Mouse (Mus musculus): ENCODE data around the gene Maco1.

Maco1 gene

DNA sequence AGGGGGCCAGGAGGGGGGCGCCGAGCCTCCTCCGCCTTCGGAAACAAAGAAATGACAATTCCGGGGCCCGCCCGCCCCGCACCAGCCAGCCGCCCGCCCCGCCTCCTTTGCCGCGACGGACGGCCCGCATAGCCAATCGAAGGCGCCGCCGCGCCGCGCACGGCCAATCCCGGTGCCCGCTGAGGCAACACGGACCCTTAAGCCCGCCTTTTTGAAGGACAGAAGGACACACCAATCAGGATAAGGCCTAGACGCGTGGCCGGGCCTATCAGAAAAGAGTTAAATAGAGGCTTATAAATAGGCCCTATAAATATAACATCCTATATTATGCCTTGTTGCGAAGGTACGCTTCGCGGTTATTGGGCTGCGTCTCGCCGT is at the start of gene Maco1:
Maco1 (minus strand) TSS at position 87 of the 378 bp plus-strand sequence.
- DNase-seq (ENCODE audit: low spot score) = peak; percentile 98

DNA sequence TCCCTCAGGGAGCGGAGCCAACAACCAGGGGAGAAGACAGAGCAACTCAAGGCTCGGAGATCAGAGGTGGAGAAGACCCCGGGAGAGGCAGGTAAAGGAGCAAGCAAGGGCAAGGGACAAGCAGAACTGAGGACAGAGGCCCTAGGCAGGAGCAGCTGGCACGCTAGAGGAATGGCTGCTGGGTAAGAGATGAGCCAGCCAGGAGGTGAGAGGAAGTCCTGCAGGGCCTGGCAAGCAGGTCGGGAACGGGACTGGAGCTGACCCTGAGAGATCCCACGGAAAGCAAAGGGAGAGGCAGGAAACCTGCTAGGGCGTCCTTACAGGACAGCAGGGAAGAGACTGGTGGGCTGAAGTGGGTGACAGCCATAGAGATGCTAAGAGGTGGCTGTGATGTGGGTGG is 48.0 kb upstream of the Maco1 start:
- no peak for DNase-seq (ENCODE audit: low spot score)

DNA sequence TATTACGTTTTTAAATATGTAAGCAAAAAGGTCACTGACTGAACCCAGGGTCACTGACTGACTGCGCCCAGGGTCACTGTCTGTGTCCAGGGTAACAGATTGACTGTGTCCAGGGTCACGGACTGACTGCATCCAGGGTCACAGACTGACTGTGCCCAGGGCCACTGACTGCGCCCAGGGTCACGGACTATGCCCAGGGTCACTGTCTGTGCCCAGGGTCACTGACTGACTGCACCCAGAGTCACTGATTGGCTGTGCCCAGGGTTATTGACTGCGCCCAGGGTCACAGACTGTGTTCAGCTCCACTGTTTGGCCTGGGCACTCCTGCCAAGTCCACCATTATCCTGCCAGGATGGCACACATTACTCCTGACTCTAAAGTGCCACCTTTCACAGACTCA is 44.1 kb upstream of the Maco1 start:
- no peak for DNase-seq (ENCODE audit: low spot score)

DNA sequence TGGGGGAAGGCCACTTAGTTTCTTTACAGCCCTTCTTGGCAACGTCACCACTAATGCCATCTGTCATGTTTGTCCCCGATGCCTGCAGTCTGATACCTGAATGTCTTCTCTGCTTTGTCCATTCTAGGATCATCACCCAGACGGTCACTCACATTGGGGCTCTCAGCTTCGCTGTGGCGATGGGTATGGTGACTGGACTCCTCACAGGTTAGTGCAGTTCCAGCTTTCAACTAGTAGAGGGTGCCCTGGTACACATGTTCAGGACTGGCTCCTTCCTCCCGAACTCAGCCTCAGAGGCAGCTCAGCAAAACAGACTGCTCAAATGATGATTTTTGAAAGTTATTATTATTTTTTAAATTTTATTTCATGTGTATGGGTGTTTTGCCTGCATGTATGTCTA is 39.0 kb upstream of the Maco1 start:
- DNase-seq (ENCODE audit: low spot score) = no peak

DNA sequence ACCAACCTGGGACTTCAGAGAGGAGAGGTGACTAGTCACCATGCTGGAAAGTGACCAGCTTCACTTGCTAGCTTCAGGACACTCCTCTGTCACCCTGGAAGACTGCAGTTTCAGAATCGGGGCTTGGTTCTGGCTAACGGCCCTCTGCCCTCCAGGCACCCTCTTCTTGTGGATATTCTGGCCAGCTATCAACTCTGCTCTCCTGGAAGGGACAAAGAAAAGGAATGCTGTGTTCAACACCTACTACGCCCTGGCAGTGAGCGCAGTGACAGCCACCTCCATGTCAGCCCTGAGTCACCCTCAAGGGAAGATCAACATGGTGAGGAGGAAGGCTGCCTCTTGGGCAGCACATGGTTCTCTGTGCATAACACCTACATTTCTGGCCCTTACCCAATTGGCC is 31.2 kb upstream of the Maco1 start:
- DNase-seq (ENCODE audit: low spot score) = no peak

DNA sequence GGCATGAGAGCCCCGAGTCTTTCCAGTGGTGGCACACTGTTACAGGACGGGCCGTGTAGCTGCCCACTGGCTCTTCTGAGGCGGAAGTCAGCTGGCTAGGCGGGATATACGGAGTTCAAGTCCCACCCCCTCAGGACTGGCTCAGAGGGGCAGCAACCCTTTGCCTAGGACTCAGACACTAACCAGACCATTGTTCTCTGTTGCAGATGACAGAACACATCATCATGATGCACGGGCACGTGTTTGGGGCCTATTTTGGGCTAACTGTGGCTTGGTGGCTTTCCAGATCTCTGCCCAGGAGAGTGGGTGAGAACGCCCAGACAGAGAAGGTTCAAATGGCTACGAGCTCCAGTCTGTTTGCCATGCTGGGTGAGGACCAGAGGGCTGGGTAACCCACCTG is 30.7 kb upstream of the Maco1 start:
- no peak for DNase-seq (ENCODE audit: low spot score)

DNA sequence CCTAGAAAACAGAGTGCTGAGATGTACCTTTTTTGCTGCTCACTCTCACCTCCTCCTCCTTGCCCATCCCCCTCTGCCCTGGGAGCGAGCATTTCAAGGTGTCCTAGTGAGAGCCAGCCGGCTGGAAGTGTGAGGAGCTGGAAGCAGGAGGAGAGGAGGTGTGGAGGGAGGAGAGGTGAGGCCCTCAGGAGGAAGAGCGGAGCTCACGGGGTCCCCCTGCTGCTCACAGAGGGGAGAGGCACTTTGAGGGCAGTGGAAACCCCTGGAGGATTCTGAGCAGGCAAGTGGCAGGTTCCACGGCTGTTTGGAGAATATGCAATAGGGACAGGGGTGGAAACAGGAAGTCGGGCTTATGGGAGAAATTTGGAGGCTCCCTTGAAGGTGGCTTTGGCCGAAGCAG is 30.1 kb upstream of the Maco1 start:
- no peak for DNase-seq (ENCODE audit: low spot score)

DNA sequence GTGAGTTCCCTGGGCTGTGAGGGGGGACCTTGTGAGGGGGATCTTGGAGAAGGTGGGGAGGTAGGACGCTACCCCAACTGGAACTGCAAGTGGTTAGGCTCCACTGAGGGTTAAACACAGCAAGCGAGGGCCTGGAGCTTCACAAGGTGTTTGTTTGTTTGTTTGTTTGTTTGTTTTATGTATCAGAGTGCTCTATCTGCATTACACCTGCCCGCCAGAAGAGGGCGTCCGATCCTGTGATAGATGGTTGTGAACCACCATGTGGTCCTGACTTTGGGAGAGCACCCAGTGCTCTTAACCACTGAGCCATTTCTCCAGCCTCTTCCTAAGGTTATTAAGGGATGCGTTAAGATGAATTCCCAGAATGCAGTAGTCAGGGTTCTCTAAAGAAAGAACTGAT is 26.9 kb upstream of the Maco1 start:
- DNase-seq (ENCODE audit: low spot score) = peak; percentile 20

DNA sequence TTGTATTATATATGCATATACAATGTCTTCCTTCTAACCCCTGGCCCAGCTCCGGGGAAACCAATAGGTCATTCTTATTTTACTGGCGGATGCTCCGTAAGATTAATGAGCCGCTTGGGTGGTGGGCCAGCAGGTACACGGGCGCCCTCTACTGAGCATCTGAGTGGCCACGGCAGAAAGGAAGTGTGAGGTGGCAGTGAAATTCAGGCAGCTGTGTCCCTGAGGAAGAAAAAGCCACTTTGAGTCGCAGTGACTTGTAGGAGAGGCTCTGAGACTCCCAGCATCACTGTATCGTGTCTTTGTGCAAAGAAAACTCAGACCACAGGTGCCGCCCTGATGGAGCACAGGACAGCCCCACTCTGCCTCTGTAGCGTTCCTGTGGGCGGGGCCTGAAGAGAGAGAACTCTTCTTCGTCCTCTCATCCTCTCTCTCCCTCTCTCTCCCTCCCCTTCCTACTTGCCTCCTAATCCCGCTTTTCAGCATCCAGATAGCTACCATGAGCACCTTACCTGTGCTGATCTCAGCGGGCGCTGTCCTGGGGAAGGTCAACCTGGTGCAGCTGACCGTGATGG is 26.4 kb upstream of the Maco1 start:
- peak; percentile 56 for DNase-seq (ENCODE audit: low spot score)

DNA sequence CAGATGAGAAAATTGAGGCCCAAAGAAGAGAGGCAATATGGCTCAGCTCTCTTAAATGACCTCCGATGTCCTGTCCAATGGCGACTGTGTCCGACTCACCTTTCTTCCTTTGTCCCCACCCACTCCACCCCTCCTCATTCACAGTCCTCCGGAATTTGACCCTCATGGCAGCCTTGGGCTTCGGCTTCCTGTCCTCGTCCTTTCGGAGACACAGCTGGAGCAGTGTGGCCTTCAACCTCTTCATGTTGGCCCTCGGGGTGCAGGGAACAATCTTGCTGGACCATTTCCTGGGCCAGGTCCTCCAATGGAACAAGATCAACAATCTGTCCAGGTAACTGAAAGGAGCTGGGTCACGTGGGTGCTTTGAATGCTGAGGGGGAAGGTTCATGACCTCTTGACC is 23.0 kb upstream of the Maco1 start:
- no peak for DNase-seq (ENCODE audit: low spot score)

DNA sequence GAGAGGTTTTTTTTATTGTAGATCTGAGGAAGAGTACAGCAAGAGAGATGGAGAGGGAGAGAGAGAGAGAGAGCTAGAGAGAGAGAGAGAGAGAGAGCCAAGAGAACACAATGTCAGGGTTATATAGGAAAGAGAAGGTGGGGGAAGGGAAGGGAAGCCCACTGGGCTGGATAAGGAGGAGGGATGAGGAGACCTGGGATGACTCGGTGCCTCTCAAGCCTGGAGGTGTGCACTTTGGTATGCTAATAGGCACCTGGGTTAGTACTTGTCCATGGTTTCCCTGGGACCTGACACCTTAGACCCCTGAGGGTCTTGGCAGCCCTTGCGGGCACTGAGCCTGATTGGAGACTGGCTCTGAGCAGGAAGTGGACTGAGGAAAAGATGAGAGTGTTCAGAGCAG is 18.8 kb upstream of the Maco1 start:
- DNase-seq (ENCODE audit: low spot score) = no peak

DNA sequence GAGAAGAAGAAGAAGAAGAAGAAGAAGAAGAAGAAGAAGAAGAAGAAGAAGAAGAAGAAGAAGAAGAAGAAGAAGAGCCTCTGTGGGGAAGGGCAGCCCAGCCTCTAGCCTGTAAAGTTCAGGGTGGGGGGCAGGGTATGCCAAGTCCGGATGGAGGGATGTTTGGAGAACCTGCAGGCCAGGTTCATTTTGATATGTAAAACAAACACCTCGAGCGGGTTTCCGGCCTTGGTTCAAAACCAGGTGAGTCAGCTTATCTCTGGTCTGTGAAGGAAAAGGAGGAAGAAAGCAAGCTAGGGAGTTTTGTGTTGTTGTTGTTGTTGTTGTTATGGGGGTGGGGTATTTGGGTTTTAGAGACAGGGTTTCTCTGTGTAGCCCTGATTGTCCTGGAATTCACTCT is 18.3 kb upstream of the Maco1 start:
- DNase-seq (ENCODE audit: low spot score) = no peak

DNA sequence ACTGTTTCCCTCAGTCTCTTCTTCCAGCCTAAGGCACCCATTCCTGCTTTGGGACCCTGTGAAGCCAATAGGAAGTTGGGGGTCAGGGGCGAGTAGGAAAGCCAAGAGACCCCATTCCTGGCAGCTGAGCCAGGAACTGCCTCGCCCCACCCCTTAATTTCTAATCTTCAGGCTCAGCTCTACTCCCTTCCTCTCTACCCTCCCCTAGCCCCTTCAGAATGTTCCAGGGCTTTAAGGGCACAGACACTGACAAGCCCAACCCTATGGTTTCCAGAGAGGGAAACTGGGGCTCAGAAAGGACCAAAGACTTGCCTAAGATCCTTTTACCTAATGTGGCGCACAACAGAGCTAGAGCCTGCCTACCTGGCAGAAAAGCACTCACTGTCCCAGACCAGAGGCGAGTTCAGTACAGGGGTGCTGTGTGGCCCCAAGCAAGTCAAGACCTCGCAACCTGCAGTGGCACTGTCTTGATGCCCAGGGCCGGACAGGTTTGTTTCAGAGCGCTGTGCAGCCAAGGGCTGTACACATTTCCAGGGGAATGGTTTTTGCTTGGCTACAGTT is 16.8 kb upstream of the Maco1 start:
- no peak for DNase-seq (ENCODE audit: low spot score)

DNA sequence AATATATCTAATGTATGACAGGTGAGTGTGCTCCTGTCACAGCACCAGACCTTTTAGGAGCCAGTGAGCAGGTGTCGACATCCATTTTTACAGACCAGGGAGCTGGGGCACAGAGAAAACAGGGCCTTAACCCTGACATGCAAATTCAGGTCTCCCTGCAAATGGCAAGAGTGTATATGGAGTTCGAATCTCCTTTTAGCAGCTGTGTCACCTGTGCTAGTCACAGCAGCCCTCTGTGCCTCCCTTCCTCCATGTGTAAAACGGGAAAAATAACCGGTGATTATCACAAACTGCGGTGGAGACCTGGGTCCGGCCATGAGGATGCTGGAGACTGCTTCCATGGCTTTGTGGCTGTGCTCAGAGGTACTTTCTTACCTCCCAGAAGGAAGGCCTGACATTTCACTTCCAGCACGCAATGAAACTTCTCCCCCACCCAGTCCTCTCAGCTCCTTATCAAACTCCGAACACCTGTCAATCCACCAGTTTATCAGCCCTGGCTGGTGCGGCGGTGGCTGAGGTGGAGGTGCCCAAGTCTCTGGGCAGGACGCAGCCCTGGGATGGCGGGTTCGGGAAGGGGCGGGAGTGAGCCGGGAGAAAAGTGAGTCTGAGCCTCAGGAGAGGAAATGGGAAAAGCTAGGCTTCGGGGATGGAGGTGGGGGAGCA is 16.1 kb upstream of the Maco1 start:
- no peak for DNase-seq (ENCODE audit: low spot score)

DNA sequence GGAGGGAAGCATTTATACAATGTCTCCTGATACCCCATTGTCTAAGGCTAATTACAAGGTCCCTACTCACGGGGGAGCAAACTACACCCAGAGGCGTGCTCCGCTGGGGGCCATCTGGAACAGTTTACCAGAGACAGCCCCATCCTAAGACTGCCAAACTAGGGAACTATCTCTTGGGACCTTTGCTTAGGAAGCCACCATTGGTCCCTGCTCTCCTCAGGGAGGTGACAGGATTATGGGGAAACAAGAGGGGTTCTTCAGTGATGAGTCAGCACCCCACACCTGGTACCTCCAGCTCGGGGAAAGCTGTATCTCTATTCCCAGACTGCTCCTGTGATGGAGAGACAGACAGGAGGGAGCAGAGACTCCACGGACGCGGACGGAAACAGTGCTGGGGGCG is 15.3 kb upstream of the Maco1 start:
- DNase-seq (ENCODE audit: low spot score) = no peak

DNA sequence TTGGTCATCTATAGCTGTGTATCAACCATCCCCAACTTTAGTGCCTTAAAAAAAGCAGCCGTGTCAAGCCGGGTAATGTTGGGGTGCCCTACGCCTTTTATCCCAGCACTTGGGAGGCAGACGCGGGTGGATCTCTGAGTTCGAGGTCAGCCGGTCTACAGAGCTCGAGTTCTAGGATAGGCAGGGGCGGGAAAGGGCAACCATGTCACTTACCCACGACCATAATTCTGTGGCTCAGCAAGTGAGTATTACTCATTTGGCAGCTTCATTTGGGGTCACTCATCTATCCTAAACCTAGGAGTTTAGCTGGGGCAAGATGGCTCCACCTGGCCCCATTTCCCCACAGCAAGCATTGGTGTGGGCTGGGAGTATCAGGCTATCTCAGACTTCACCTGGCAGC is 14.9 kb upstream of the Maco1 start:
- no peak for DNase-seq (ENCODE audit: low spot score)

DNA sequence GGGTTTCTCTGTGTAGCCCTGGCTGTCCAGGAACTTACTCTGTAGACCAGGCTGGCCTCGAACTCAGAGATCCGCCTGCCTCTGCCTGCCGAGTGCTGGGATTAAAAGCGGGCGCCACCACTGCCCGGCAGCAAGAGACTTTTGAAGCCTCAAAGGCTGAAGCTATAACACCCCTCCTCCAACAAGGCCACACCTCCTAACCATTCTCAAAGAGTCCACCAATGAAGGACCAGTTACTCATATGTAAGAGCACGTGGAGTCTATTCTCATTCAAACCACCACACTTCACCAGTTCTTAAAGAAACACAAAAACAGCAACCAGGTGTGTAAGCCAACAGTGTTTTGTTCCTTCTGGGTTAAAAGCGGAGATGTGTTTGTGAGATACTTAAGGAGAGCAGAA is 14.5 kb upstream of the Maco1 start:
- DNase-seq (ENCODE audit: low spot score) = no peak

DNA sequence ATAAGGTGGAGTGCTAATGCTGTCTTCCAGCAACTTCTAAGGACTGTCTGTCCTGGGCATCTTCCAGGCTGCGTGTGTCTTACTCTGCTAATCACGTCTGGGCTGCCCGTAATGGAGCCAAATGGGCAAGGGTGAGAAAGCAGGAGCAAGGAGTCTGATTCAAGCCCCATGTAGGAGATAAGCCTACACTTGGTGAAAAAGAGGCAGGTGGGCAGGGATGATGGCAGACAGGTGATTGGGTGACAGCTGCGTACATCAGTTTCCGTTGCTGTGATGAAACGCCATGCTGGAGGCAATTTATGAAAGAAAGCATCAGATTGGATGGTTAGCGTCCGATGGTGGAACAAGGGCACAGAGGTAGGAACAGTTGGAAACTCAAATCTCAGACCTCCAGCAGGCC is 14.1 kb upstream of the Maco1 start:
- DNase-seq (ENCODE audit: low spot score) = no peak

DNA sequence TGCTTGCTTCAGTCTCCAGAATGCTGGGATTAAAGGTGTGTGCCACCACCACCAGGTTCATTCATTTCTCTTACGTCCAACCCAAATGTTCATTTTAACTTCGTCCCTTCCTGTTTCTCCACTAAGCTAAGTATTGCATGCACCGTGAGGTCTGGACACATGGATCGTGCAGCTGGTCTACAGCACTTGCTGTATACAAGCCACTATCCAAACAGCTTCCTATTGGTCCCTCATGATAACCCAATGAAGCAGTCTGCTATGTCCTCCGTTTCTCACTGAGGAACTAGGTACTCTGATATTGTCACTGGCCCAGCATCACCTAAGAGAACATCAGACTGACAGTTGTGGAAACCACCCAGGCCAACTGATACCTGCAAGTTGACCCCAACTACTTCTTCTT is 12.6 kb upstream of the Maco1 start:
- DNase-seq (ENCODE audit: low spot score) = no peak

DNA sequence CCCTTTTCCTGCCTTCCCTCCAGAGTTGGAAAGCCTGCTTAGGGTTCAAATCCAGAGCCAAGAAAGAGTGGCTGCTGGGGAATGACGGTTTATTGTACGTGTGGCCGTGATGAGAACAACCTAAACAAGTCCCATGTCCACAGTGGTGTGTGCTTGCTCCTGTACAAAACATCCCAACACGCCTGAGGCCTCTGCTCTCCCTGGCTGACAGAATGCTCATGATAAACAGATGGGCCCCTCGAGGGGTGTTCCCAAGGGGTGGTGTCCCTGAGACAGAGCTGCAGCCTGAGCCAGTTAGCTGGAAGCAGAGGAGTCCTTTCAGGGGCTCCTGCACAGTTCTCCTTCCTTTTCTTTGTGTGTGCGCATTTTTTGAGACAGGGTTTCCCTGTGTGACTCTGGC is 12.2 kb upstream of the Maco1 start:
- no peak for DNase-seq (ENCODE audit: low spot score)

DNA sequence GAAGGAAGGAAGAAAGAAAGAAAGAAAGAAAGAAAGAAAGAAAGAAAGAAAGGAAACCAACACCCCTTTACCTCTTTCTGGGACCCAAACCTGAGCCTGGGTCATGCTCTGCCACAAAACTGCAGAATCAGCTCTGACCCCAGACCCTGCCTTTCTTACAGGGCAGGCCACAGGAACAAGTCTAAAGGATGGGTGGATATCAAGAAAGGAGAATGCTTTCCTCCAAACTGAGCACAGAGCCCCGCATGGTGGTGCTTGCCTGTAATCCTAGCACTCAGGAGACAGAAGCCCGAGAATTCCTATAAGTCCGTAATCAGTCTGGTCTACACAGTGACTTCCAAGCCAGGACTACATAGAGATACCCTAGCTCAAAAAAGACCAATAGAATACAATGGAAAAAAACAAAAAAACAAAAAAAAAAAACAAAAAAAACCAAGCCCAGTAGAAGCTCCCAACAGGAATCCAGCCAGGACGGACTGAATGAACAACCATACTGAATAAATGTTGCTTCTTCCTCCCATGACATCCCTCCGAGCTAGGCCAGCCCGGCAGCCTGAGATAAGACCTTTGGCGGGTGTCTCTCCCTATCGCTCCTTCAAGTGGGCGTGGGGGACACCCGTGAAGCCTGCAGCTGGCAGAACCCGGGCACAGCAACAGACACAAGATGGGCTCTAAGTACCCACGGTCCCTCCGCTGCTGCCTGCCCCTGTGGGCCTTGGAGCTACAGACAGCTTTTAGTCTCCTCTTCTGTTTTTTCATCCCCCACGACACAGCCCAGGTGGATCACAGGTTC is 11.0 kb upstream of the Maco1 start, which contains the start of gene Rhd:
Rhd (plus strand) TSS at position 600 of the 793 bp plus-strand sequence.
- no peak for DNase-seq (ENCODE audit: low spot score)

DNA sequence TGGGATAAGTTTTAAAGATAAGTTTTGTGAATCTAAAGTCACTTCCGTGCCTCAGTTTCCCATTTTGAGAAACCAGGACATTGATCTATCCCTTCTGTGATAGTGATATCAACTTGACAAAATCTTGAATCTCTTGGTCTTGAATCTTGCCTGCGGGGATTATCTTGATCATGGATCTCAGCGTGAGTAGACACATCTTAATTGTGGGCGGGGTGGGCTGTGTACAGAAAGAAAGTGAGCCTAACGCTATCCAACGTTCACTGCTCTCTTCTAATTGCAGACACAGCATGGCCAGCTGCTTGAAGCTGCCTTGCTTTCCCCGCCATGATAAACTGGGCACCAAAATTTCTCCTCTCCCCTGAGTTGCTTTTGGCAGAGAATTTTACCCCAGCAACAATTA is 9.9 kb upstream of the Maco1 start:
- DNase-seq (ENCODE audit: low spot score) = no peak

DNA sequence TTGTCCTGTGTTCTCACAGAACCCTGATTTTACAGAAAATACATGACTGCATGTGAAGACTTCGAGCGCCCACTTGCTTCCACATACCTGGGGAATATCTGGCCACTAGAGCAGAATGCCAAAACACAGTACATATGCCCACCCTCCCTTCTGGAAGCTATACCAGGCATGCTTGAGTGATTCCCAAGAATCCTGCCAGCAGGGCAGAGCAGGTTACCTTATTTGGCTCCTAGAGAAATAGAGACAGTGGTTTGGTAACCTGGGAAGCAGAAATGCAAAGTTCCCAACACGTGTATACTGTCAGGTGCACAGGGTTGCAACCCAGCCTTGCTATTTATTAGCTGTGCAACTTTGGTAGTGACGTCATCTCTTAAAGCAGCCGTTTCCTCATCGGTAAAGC is 8.7 kb upstream of the Maco1 start:
- DNase-seq (ENCODE audit: low spot score) = no peak
